20 mouse cellular contexts compared by ENCODE assay signal in the genomic region with DNA sequence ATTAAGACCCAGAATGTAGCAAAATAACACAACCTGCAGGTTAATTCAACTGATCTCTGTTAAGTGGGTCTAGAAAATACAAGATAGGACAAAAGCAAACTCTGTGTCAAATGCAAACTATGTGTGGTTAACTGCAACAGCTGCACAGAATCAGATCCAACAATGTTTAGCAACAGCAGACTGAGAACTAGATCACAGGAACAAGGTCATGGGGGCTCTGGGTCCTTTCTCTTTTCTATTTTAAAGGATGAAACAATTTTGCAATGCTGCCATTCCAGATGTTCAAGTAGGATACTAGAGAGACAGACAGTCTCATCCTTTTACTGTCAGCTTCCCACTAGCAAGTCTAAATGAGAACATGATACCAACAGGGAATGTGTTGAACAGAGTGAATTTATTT.
DNase-seq lines count a peak whose midpoint lies in the region; ATAC-seq and TF ChIP-seq lines count a peak whose summit lies in the region.
"Had no signal": no experiment of that assay in that cellular context is flagged by ENCODE, and none has a peak within 500 bp of the region (broad histone marks: within the 10 kb centered on the region; RNA-seq: fewer than 3 reads in every experiment).

No protein-coding gene starts in this region.

- no peak overlapping the region for H3K4me3 ChIP-seq in gastrocnemius, adult 2 months
- no peak overlapping the region for H3K4me3 ChIP-seq in lung, embryonic 16.5 days (ENCODE audit: low read length)
- H3K4me3 ChIP-seq in lung, adult 2 months (replicated peaks; ENCODE audit: extremely low read depth, low read depth, low read length), result no peak overlapping the region
- H3K4me3 ChIP-seq in myocyte, result no peak overlapping the region
- H3K4me3 ChIP-seq: embryonic facial prominence, embryonic 10.5 days; embryonic facial prominence, embryonic 12.5 days; forebrain, embryonic 13.5 days; forebrain, embryonic 15.5 days had no signal

- no peak for DNase-seq in gastrocnemius, adult 2 months
- no peak for DNase-seq in gastrocnemius, postnatal 10 days
- no peak for DNase-seq in lung, adult 2 months
- peak; percentile 31 for DNase-seq in lung, postnatal 10 days
- no peak for DNase-seq in lung, postnatal 14 days
- DNase-seq in cerebellum, postnatal 10 days, result no peak
- DNase-seq: adrenal gland, adult 2 months; adrenal gland, postnatal 10 days; adrenal gland, postnatal 25 days; cerebellum, adult 11 months; cerebellum, adult 18-20 months; cerebellum, adult 8-10 months; cerebellum, adult 9-11 months; cerebellum, postnatal 25 days had no signal

- no peaks in the 10 kb centered on the region for H3K79me2 ChIP-seq in myocyte (ENCODE audit: control insufficient read depth, insufficient read depth)

- TF ChIP-seq POLR2A in lung, adult 2 months (IDR thresholded peaks at IDR 0.05; ENCODE audit: borderline replicate concordance, extremely low read depth, low read depth, low read length), result no peak
- TF ChIP-seq POLR2A in myocyte (IDR thresholded peaks at IDR 0.05; ENCODE audit: insufficient read length, low read depth), result no peak

- no peak overlapping the region for H3ac ChIP-seq in myocyte (ENCODE audit: control insufficient read depth, insufficient read length)

- no peaks in the 10 kb centered on the region for H3K9me3 ChIP-seq in lung, embryonic 16.5 days (ENCODE audit: control insufficient read depth, low read length)
- H3K9me3 ChIP-seq: embryonic facial prominence, embryonic 10.5 days; embryonic facial prominence, embryonic 12.5 days; forebrain, embryonic 13.5 days; forebrain, embryonic 15.5 days had no signal

- no peak overlapping the region for H3K9ac ChIP-seq in lung, embryonic 16.5 days (ENCODE audit: low read length)
- H3K9ac ChIP-seq: embryonic facial prominence, embryonic 12.5 days; forebrain, embryonic 13.5 days; forebrain, embryonic 15.5 days had no signal

- intact Hi-C loops in gastrocnemius, adult 2 months (cut with DNase I), result no loop called here

- peaks cover 4% of the 10 kb centered on the region; the same call in 1 of the 2 replicates for H3K36me3 ChIP-seq in lung, embryonic 16.5 days (ENCODE audit: control insufficient read depth, insufficient read depth, low read length)
- peaks cover 4% of the 10 kb centered on the region for H3K36me3 ChIP-seq in myocyte (ENCODE audit: control insufficient read depth, insufficient read depth)

- H3K4me1 ChIP-seq in lung, embryonic 16.5 days (replicated peaks; ENCODE audit: control insufficient read depth, insufficient read depth, low read length), result peaks cover 3% of the 10 kb centered on the region
- H3K4me1 ChIP-seq in lung, adult 2 months (ENCODE audit: control insufficient read depth, insufficient read depth, low read length), result no peaks in the 10 kb centered on the region
- H3K4me1 ChIP-seq: embryonic facial prominence, embryonic 10.5 days; embryonic facial prominence, embryonic 12.5 days; forebrain, embryonic 13.5 days; forebrain, embryonic 15.5 days had no signal

- H3K27ac ChIP-seq in gastrocnemius, adult 2 months, result peak overlapping the region; percentile 74; the same call in 1 of the 2 replicates
- no peak overlapping the region; the same call in 1 of the 2 replicates for H3K27ac ChIP-seq in lung, embryonic 16.5 days (ENCODE audit: low read length)
- H3K27ac ChIP-seq: embryonic facial prominence, embryonic 10.5 days; embryonic facial prominence, embryonic 12.5 days; forebrain, embryonic 13.5 days; forebrain, embryonic 15.5 days had no signal

- no peak overlapping the region for H3K4me2 ChIP-seq in lung, embryonic 16.5 days (ENCODE audit: low read depth, low read length)
- H3K4me2 ChIP-seq in myocyte (ENCODE audit: low read depth), result no peak overlapping the region
- H3K4me2 ChIP-seq: embryonic facial prominence, embryonic 12.5 days; forebrain, embryonic 13.5 days; forebrain, embryonic 15.5 days had no signal

- H3K27me3 ChIP-seq in lung, embryonic 16.5 days (ENCODE audit: control insufficient read depth, insufficient read depth, low read depth, low read length), result no peaks in the 10 kb centered on the region
- no peaks in the 10 kb centered on the region for H3K27me3 ChIP-seq in myocyte (ENCODE audit: control insufficient read depth, insufficient read depth, insufficient read length)
- H3K27me3 ChIP-seq: embryonic facial prominence, embryonic 12.5 days; forebrain, embryonic 13.5 days; forebrain, embryonic 15.5 days had no signal

- TF ChIP-seq CTCF in gastrocnemius, adult 2 months (IDR thresholded peaks at IDR 0.05), result no peak
- TF ChIP-seq CTCF in lung, adult 2 months (IDR thresholded peaks at IDR 0.05; ENCODE audit: insufficient read depth, low read length), result no peak

- peak; percentile 61; the same call in 1 of the 2 replicates for ATAC-seq in lung, embryonic 16.5 days (ENCODE audit: low read depth)
- ATAC-seq: forebrain, embryonic 13.5 days; forebrain, embryonic 15.5 days had no signal

TF ChIP-seq in myocyte, 11 proteins besides CTCF, POLR2A, EP300 and RAD21:
- peak in 2 of 3 experiments; percentile 14 to 39 for TF ChIP-seq MYOD1 (IDR thresholded peaks at IDR 0.05; ENCODE audit: control insufficient read depth in 1 of 3, insufficient read length in 2 of 3, low read depth in 2 of 3)
- TF ChIP-seq MYOG (IDR thresholded peaks at IDR 0.05; ENCODE audit: control insufficient read depth in 1 of 3, insufficient read depth in 1 of 3, insufficient read length in 2 of 3, low read depth in 2 of 3), result no peak
